Mouse (Mus musculus) adrenal gland, adult 2 months (tissue): Measurements from ENCODE around the gene B4gat1. TPM values are rescaled to one million over a fixed set of nuclear protein-coding genes. Genes with fewer than 3 reads are reported as not detected.
"Not testable (repeated sequence)": the region's sequence is repeated elsewhere in the genome, so short reads cannot be mapped to it uniquely, and the experiment has no call there.

ENCODE experiments used
- DNase-seq: peaks from one replicate; pipeline ENCODE4 v3.0.0; 2021
- long read RNA-seq: library from polyadenylated mRNA; stranded (forward); transcript quantifications from one replicate; pipeline ENCODE4 v2.0.0, GENCODE M21; 2021
- polyA plus RNA-seq: library from polyadenylated mRNA; depleted of rRNA; stranded (reverse); fragments of >200 nt; gene quantifications from 2 replicates; pipeline ENCODE4 v1.2.3, GENCODE M21; 2012; rRNA removed
- total RNA-seq, 2 experiments: library from RNA; stranded (reverse); gene quantifications; 2 replicates each; pipeline ENCODE4 v1.2.3; 2021

The B4gat1 gene
- total RNA-seq (10 to 100 TPM; 27.8 to 44.9 TPM), polyA plus RNA-seq (49.9 and 51.8 TPM in 2 replicates)
- long read RNA-seq, transcript B4gat1-201 (2 exons, 2,032 nt), result major isoform, 65 of 66 reads
- long read RNA-seq, partial matches to known transcripts, result 0 of 66 reads
- long read RNA-seq, other reads (novel, unspliced or antisense), result 0 of 66 reads

DNA sequence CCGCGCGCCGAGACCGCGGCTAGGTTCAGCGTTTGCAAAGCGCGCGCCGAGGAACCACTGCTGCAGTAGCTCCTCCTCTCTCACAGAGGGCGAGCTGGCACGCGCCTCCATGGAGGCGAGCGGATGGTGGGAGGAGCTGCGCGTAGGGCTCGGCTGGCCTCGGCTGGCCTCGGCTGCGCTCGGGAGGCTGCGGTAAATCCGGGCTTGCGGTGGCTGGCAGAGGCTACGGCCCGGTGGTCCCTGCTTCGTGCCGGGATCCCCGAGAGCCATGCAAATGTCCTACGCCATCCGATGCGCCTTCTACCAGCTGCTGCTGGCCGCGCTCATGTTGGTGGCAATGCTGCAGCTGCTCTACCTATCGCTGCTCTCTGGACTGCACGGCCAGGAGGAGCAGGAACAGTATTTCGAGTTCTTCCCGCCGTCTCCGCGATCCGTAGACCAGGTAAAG is at the start of gene B4gat1, which contains the start of gene AC124502.3:
Gene B4gat1 (plus strand): TSS at position 118 of the 448 bp plus-strand sequence.
Gene AC124502.3 (plus strand): TSS at position 183 of the 448 bp plus-strand sequence.
- DNase-seq, result peak; percentile 93

DNA sequence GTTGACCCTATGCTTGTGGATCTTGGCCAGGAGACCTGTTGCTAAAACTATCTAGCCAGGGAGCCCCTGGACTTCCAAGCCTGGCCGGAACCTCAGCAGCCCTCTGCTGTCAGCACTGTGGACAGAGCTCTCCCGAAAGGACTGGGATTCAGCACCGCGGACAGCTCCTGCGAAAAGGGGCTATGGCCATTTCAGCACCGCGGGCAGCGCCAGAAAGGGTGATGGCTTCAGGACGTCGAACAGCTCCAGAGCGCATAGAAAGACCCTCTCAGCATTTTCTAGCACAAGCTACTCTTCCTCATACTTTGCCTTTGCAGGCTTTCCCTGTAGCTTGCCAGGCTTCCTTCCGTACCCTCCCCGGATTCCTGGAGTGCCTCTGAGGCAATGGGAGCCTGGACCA is 49.6 kb upstream of the B4gat1 start:
- DNase-seq, result peak; percentile 89

DNA sequence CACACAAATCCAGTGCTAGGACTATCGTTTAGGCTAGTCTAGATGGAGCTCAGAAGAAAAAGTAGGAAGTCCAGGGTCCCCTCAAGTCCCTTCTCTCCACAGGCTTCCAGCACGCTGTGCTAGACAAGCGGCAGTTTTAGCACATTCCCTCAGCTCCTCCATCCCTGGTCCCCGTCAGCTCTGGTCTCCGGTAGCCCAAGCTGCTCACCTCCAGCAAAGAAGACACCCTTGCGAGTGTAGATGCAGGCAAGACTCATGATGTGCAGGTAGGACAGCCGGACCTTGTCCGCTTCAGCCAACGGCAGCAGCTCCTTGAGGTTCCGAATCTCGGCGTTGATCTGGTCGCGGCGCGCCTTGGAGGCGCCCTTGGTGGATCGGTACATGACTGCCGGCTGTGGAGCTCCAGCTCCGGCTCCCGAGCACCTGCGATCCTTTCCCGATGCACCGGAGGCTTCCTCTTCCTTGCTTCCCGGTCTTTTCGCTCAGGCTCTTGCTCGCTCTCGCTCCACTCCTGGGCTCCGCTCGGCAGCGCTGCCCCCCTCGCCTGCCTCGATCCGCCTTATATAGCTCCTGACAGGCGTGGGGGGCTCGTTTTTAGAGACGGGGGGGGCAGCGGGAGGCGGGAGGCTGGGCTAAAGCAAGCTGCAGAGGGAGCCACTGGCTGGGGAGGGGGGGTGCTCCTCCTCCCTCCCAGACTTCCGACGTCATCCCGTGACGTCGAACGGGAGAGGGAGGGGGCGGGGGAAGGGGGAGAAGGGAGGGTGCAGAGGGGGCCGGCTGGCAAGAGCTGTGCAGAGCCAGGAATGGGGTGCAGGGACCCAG is 49.0 kb upstream of the B4gat1 start:
- no peak for DNase-seq

DNA sequence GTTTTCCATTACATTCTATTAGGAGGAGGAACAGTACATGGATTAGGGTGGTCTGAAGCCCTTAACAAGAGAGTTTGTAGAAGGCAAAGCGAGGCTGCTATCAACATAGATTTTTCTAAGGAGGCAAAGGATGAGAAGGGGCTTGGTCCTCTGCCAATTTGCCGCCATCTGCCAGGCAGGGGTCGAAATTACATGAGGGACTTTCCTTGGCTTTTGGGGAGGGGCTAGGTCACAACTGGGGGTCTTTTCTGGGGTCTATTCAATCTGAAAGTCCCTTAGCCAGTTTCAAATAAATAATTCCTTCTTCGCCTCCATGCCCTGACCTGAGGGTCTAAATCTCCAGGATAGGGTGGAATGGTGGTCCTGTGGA is 48.4 kb upstream of the B4gat1 start, which contains the start of gene Npas4:
Gene Npas4 (minus strand): TSS at position 61 of the 370 bp plus-strand sequence.
- DNase-seq, result no peak

DNA sequence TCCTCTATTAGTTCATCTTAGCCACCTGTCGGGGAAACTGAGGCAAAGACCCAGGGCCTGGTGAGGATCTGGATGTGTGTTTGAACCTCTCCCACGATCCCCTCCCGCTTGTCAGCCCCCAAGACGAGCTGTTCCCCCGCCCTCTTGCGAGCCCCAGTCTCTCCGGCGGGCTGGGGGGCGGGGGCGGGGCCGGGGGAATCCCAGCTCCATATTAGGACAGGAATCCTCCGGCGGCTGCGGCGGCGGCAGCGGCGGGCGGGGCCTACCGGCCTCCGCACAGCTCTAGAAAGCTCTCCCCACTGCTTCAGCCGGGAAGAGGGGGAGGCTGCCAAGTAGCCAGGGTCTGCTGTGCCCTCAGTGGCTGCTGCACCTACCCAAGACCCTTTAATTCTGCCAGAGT is 47.9 kb upstream of the B4gat1 start:
- DNase-seq, result no peak

DNA sequence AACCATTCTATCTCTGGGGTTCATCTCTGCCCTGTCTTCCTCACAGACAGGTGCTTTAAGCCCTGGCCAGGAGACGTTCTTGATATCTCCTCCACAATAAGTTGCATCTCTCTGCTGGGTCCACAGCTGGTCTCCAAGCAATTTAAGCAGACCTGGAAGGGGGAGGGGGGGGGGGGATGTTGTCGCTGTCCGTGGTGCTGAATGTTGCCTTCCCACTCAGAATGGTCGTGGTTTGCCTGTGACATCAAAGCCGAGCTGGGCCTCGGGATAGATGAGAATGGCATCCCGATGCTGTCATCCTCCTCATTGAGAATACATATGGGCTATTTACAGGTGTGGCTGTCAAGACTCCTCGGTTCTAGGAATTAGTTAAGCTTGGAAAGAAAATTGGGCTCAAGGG is 46.3 kb upstream of the B4gat1 start:
- no peak for DNase-seq

DNA sequence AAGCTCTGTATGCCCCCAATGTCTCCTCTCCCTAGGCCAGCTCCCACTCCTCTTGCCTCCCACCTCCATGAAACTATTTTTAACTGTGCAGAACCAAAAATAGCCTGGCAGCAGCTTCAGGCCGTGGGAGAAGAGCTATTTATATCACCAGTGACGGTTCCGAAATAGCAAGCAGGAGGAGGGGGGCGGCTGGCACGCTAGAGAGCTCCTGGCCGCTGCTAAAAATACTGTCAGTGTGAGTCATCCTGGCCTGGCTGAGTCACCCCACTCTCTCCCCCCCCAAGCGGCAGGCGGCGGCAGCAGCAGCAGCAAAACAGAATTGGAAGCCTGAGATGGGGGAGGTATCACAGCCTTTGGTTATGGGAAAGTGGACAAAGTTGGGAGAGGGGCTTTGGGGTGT is 45.7 kb upstream of the B4gat1 start:
- peak; percentile 92 for DNase-seq

DNA sequence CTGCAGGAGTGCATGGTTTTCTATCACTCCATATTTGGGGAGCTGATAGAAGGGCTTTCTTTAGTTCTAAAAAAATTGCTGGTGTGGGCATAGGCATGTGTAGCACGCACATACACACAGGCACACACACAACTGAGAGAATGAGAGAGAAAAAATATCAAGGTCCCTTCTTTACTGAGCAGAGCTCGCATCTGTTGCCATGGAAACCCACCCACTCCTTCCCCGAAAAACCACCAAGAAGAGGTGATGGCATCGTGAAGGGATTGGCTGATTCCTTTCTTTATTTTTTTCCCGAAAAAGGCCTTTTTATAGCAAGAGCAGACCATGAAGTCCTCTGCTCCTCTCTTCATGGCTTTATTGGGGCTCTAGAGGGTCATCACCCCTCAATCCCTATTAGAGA is 44.6 kb upstream of the B4gat1 start:
- DNase-seq, result no peak

DNA sequence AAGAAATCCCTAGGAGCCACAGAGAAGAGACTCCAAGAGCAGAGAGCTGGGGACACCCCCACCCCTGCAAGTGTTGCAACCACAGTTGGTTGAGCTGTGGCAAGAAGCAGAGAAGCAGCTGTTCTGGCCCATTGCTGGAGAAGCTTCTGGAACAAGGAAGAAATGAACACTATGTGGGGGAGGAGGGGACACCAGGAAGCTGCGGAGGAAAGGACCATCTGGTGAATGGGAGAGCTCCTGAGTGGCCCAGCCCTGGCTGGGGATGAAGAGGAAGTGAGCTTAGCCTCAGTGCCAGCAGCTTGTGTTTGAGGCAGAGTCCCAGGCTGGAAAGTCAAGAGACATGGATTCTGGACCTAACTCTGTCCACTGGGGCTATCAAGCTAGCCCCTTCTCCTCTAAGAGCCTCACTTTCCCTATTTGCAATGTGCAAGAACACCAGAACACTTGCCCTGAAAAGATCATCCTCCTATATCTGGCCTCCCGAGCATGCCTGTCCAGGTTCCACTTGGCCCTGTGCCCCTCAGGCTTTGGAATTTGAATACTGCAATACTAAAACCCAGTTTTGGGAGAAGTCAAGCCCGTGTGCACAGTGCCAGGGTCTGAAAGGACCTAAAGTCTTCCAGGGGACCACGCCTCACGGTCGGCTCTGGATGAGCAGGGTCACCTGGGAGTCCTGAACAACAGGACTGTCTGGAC is 39.0 kb upstream of the B4gat1 start:
- no peak for DNase-seq

DNA sequence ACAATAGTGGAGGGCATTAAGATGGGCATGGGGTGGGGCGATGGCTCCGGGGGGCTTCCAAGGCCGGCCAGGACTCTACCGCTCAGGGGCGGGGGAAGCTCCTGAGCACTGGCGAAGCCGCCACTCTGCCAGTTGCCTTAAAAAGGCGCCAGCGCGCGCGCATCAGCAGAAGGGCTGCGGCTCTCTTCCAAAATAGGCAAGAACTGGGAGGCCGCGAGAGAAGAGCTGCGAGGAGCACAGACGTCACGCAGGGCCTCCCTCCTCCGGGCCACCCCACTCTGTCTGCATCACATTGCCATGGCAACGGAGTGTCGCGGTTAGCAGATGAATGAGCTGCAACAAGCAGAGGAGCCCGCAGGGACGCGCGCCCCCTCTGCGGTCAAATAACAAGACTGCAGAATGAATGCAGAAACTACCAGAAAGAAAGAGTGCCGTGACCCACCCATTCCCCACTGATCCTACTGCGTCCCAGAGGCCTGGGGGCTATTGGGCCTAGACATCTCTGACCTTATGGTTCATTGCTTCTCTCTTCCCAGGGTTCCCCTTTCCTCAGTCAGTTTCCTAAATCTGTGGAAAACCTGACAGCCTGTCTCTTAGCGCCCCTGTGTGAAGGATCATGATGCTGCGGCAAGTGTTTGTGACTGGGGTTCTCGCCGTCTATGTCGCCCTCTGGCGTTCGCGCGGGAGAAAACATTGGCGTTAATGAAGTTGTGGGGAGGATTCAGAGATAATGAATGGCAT is 36.8 kb upstream of the B4gat1 start:
- peak; percentile 83 for DNase-seq

DNA sequence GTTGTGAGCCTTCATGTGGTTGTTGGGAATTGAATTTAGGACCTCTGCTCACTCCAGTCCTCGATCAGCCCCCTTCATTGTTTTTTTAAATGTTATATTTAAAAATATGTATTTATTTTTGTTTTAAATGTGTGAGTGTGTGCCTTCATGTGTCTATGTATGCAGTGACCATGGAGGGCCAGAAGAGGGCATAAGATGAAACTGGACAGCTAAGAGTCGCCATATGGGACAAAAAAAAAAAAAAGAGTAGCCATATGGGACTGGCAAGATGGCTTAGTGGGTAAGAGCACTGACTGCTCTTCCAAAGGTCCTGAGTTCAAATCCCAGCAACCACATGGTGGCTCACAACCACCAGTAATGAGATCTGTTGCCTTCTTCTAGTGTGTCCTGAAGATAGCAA is 35.0 kb upstream of the B4gat1 start:
- not testable (repeated sequence) for DNase-seq

DNA sequence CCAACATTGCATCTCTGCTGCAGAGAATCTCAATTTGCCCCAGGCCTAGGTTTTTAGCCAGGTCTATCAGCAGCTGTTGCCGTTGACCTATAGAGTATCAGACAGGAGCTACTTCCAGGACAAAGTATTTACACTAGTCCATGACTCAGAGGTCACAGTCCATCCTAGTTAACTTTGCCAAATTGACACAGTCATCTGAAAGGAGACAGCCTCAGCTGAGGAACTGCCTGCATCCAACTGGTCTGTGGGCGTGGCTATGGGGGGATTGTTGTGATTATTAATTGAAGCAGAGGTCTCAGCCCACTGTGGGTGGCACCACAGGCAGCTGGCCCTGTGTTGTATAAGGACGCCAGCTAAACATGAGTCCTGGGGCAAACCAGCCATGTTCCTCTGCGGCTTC is 33.7 kb upstream of the B4gat1 start:
- no peak for DNase-seq

DNA sequence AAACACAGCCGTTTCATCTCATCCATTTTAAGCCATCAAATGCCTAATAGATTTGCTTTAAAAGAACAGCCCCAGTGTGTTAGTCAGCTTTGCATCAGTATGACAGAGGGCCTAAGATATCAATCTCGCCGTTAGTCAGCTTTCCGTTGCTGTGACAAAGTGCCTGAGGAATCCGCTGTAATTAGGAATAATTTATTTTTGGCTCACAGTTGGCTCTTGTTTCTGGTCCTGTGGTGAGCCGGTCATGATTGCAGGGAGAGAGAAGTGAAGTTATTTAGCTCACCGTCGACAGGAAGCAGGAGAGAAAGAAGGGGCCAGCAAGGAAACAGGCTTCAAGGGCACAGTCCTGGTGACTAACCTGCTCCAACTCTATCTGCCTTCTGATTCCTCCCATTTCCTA is 25.5 kb upstream of the B4gat1 start:
- no peak for DNase-seq

DNA sequence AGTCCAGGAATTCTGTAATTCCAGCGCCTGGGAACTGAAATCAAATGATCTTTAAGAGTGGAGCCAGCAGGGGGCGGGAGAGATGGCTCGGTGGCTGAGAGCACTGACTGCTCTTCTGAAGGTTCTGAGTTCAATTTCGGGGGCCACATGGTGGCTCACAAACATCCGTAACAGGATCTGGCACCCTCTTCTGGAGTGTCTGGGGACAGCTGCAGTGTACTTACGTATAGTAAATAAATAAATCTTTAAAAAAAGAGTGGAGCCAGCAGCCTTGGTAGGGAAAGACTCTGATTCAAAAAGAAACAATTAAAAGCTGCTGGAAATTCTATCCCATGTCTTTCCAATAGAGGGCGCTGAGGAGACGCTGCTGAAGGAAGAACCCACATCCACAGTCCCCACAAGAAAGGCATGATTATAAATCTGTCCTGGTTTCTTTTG is 23.6 kb upstream of the B4gat1 start:
- DNase-seq, result peak; percentile 19

DNA sequence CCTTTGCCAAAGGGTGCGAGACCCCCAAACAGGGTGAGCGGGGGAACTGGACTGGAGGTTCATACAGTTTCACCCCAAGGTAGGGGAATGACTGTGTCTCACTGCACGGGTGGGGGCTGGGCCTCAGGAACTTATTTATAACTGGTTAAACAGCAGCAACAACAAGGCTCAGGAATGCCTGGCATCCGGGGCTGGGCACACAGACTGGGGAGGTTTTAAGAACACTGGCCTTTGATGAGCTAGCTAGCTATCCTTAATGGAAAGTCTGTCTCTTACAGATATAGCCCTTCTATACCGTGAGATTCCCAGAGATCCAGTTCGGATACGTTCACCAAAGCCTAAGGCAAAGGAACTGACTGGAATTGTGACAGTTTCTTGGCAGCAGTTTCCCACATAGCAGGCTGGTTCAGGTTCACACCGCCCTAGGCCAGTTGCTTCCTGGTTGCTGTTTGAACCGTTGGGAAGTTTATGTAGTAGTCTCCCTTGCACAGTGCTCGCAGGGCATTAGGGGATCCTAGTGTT is 22.3 kb upstream of the B4gat1 start:
- no peak for DNase-seq

DNA sequence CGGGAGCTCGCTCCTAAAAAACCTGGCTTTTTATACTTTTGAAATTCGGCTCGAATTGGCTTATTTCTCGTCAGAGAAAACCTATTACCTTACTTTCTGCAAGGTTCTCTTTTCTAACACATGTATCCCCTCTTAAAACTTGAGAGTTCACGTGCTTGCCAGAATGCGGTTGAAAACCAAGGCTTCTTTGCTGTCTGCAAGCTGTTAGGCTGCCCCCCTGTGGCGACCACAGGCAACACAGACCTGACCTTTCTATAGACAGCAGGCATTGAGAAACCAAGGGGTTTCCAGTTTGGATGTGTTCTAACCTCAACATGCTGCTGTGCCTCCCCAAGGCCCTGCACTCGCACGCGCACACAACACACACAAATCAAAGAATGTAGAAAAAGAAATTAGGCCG is 21.8 kb upstream of the B4gat1 start:
- peak; percentile 66 for DNase-seq

DNA sequence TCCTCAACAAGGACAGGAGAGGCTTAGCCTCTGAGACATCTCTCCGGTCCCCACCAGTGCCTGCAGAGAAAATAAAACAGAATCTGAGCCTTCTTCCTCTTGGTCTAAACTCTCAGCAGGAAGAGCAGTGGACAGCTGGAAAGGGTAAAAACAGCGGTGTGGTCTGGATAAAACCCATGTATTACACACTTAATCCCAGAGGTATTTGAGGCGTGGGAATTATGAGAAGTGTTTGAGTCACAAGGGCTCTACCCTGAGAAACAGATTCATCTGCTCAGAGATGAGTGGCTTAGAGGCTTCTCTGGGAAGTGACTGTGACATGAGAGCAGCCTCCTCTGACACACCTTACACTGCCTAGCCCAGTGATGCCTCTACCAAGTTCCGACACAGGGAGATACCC is 21.0 kb upstream of the B4gat1 start:
- DNase-seq, result no peak

DNA sequence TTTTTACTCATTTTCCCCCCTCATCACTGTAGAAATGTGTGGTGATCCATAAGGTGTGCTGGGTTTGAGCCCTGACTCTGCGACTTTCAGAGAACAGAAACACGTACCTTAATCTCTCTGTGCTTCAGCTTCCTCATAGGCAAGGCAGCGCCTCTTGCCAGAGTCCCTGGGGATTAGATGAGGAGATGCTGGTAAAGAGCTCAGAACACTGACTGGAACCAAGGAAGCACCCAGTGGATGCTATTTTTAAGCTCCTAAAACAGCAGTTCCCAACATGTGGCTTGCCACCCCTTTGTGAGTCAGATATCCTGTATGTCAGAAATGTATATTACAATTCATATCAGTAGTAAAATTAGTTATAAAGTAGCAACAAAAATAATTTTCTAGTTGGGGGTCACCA is 20.4 kb upstream of the B4gat1 start:
- DNase-seq, result no peak

DNA sequence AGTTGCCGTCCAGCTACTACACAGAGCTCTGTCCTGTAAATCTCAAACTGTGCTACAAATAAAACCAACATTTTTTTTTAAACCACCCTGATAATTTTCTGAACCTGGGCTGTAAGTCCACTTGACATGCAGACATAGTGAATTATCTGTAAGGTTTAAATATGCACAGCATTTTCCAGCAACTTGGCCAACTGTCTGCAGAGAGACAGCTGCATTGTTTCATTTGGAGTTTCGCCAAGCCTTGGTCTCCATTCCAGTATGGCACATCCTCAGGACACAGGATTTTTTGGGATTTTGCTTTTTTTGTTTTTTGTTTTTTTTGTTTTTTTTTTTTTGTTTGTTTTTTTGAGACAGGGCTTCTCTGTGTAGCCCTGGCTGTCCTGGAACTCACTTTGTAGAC is 17.2 kb upstream of the B4gat1 start:
- no peak for DNase-seq

DNA sequence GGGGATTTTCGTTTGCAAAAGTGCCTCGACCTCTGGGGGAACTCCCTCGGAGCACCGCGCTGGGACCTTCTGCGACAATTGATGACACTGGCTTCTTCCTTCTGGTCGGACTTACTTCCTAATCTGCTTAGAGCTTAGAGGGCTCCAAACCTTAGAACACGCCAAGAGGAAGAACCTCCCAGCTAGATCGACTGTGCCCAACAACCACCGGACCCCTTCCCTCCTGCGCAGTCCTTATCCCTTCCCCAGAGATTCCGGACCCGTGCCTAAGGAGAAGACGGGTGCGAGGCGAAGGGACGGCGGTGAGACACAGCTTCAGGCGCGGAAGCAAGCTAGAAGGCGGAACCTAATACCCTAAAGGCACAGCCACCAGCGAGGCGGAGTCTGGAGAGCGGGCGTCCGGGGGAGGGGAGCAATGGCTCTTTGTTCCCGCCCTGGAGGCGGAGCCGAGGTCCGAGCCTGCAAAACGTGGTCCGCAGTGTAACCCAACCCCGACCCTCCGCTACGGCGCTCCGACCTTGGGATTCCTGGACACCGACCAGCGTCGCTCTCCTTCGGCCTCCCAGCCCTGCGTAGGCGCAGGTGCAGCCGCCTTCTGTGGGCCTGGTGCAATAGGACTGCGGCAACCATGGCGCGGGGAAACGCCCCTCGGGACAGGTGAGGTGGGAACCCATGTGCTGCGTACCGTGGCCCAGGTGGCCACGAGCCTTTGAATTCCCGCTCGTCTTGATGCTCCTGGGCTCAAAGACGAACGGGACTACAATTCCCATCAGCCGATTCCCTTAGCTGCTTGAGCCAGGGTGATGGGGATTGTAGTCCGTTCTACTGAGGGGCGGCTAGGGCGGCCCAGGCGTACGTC is 14.8 kb upstream of the B4gat1 start, which contains the start of gene Slc29a2:
Gene Slc29a2 (plus strand): TSS at position 240 of the 859 bp plus-strand sequence.
- peak; percentile 97 for DNase-seq

DNA sequence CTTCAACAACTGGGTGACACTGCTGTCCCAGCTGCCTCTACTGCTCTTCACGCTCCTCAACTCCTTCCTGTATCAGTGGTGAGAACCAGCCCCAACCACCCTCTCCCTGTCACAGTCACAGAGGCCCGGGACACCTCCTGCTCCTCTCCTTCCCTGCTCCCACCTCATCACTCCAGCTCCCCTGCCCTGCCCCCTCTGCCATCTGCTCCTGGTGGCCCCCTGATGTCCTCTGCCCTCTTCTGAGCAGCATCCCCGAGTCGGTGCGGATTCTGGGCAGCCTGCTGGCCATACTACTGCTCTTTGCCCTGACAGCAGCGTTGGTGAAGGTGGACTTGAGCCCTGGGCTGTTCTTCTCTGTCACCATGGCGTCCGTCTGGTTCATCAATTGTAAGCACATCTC is 12.5 kb upstream of the B4gat1 start:
- no peak for DNase-seq
